Mouse (Mus musculus) thymus, adult 2 months (tissue): ENCODE data around the gene Lypd6b. TPM values are rescaled to one million over a fixed set of nuclear protein-coding genes. Genes with fewer than 3 reads are reported as not detected.

Experiments used
- DNase-seq: peaks from one replicate; pipeline ENCODE4 v3.0.0; 2021
- H3K27ac ChIP-seq: fragments of 200-500 bp; 2 replicates; pipeline ENCODE4 v1.5.1; 2012; ENCODE audit warnings: low read length, control low read depth; ENCODE audit not compliant: control insufficient read depth, insufficient read depth
- H3K27me3 ChIP-seq: fragments of 200-500 bp; 2 replicates; pipeline ENCODE4 v1.6.1; 2012; ENCODE audit warnings: mild to moderate bottlenecking, low read length, moderate library complexity, mixed read lengths; ENCODE audit not compliant: control insufficient read depth, insufficient read depth
- H3K36me3 ChIP-seq: fragments of 200-500 bp; 2 replicates; pipeline ENCODE4 v1.6.1; 2012; ENCODE audit warnings: mild to moderate bottlenecking, low read length, moderate library complexity; ENCODE audit not compliant: control insufficient read depth, insufficient read depth
- H3K4me1 ChIP-seq: fragments of 200-500 bp; replicated peaks from 2 replicates; pipeline ENCODE4 v1.6.1; 2012; ENCODE audit warnings: low read length; ENCODE audit not compliant: control insufficient read depth, insufficient read depth
- H3K4me3 ChIP-seq: fragments of 200-500 bp; 2 replicates; pipeline ENCODE4 v1.5.1; 2012; ENCODE audit warnings: mild to moderate bottlenecking, low read length, control low read depth, moderate library complexity; ENCODE audit not compliant: control insufficient read depth, insufficient read depth
- CTCF ChIP-seq: fragments of 200-500 bp; IDR thresholded peaks from 2 replicates; pipeline ENCODE4 v1.5.1; 2012; ENCODE audit warnings: mild to moderate bottlenecking, control low read depth, low read length, moderate library complexity, borderline replicate concordance; ENCODE audit not compliant: control insufficient read depth, poor library complexity, insufficient read depth; ENCODE audit errors: extremely low read depth
- POLR2A ChIP-seq: fragments of 200-500 bp; IDR thresholded peaks from 2 replicates; pipeline ENCODE4 v1.6.1; 2012; ENCODE audit warnings: mild to moderate bottlenecking, low read length, control low read depth, moderate library complexity; ENCODE audit not compliant: control insufficient read depth, poor library complexity, insufficient read depth; ENCODE audit errors: extremely low read depth
- WGBS: fragments of 180-500 bp; shearing (Covaris S2); methylation state at CpG from one replicate; pipeline ENCODE4 v1.1.7; 2018; 5-methylcytosine and 5-hydroxymethylcytosine counted together
- polyA plus RNA-seq: library from polyadenylated mRNA; depleted of rRNA; stranded (reverse); fragments of >200 nt; gene quantifications from 2 replicates; pipeline ENCODE4 v1.2.3, GENCODE M21; 2012

Lypd6b gene
- polyA plus RNA-seq, 1 experiment = 5.8 TPM

DNA sequence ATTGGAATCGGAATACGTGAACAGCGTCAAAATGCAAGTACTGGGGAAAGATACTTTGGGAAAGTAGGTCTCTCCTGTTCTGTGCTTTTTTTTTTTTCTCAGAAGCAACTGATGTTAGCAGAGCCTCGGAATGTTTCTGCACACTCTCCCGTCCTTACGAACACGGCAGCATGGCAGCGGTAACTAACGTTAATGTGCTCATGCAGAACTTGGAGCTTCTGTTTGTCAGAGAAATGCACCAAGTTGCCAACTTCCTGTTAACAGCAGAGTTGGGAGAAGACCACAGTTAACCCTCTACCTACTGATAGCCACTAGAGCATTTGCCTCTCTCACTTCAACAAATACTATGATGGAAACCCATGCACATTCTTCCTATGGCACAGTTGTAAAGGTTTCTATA, 93.0 kb downstream of the Lypd6b start:
- WGBS = 40% methylated on average over 9 of the region's 9 CpGs
- TF ChIP-seq POLR2A (no peak), CTCF (no peak)
- Histone ChIP-seq H3K36me3 (no peaks in the 10 kb centered on the region), H3K4me1 (0 out of 2 replicates have a peak, but pooled peaks cover 5% of the 10 kb centered on the region), H3K27me3 (no peaks in the 10 kb centered on the region), H3K4me3 (no peak overlapping the region), H3K27ac (no peak overlapping the region)
- DNase-seq = no peak

DNA sequence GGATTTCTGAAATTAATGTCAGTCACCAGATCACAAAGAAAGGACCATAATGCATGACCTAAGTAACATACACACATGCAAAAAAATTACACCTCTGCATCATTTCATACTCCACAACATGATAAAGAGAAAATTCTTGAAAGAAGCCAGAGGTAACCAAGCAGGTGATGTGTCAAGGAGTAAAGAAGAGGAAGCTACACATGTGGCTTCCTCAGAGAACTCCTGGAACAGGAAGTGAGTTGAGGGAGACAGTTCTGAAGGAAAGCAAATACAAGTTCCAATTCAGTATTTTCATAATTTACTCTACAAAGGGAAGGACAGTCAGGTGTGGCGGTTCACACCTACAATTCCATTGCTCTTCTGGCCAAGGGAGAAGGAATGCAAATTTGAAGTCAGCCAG, 93.5 kb downstream of the Lypd6b start:
- Histone ChIP-seq H3K4me1 (0 out of 2 replicates have a peak, but pooled peaks cover 5% of the 10 kb centered on the region), H3K36me3 (no peaks in the 10 kb centered on the region), H3K4me3 (no peak overlapping the region), H3K27ac (no peak overlapping the region), H3K27me3 (no peaks in the 10 kb centered on the region)
- no peak for TF ChIP-seq POLR2A
- TF ChIP-seq CTCF = no peak
- DNase-seq = no peak
- WGBS = 96% methylated on average over 1 of the region's 1 CpGs

- Histone ChIP-seq H3K36me3 (no peaks in the 10 kb centered on the region), H3K4me3 (no peak overlapping the region), H3K4me1 (peaks cover 8% of the 10 kb centered on the region), H3K27me3 (no peaks in the 10 kb centered on the region), H3K27ac (no peak overlapping the region)
- TF ChIP-seq POLR2A (no peak), CTCF (no peak)
- WGBS = 96% methylated on average over 1 of the region's 1 CpGs
- DNase-seq = no peak
Measured at GRCm38 (mm10) chr2:49882461-49882860, 95.0 kb downstream of the Lypd6b start.

- WGBS = 82% methylated on average over 3 of the region's 3 CpGs
- TF ChIP-seq POLR2A (no peak), CTCF (no peak)
- H3K27ac ChIP-seq = no peak overlapping the region
- no peaks in the 10 kb centered on the region for H3K27me3 ChIP-seq
- no peak overlapping the region for H3K4me3 ChIP-seq
- no peak for DNase-seq
- no peaks in the 10 kb centered on the region for H3K36me3 ChIP-seq
- H3K4me1 ChIP-seq = peaks cover 8% of the 10 kb centered on the region
Measured at GRCm38 (mm10) chr2:49883990-49884389, 96.5 kb downstream of the Lypd6b start.

- Histone ChIP-seq H3K4me3 (no peak overlapping the region), H3K27me3 (no peaks in the 10 kb centered on the region), H3K4me1 (peaks cover 6% of the 10 kb centered on the region), H3K36me3 (no peaks in the 10 kb centered on the region), H3K27ac (no peak overlapping the region)
- no peak for DNase-seq
- 73% methylated on average over 4 of the region's 4 CpGs for WGBS
- no peak for TF ChIP-seq CTCF
- no peak for TF ChIP-seq POLR2A
Measured at GRCm38 (mm10) chr2:49886209-49886608, 98.7 kb downstream of the Lypd6b start.

DNA sequence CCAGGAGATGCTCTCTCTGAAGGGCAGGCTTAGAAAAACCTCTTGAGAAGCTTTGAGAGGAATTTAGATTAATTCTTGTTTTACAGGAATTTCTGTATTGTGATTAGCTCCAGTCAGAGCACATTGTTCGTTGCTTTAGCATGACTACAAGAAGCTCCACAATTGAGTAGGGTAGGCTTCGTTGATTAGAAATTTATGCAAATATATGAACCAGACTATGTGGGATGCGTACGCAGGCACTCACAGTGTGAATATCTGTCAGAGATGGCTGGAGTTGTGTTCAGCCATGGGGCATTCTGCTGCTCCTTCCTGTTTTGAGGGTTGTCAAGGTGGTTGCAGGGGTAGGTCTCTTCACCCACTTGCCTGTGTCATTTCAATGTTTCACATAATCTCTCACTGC, 100.9 kb downstream of the Lypd6b start:
- no peak overlapping the region for H3K4me3 ChIP-seq
- TF ChIP-seq CTCF (no peak), POLR2A (no peak)
- no peak overlapping the region for H3K27ac ChIP-seq
- H3K36me3 ChIP-seq = no peaks in the 10 kb centered on the region
- WGBS = 97% methylated on average over 4 of the region's 4 CpGs
- DNase-seq = no peak
- H3K27me3 ChIP-seq = no peaks in the 10 kb centered on the region
- H3K4me1 ChIP-seq = peaks cover 4% of the 10 kb centered on the region

DNA sequence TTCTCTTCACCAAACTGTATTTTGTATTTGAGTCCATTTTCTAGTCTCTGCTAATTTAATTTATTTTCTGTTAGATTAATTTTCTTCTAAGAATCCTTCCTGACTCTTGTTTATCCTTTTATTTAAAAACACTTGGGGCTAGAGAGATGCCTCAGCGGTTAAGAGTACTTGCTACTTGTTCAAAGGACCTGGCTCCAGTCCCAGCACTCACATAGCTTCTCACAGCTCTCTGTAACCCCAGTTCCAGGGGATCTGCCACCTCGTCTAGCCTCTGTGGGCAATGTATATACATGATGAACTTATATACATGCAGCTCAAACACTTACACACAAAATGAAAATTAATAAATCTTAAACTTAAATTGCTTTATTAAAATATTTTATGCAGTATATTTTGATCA, 103.2 kb downstream of the Lypd6b start:
- WGBS = 90% methylated on average over 2 of the region's 2 CpGs
- H3K27ac ChIP-seq = no peak overlapping the region
- TF ChIP-seq POLR2A (no peak), CTCF (no peak)

More for the DNA sequence above, 103.2 kb downstream of the Lypd6b start:
- Histone ChIP-seq H3K4me1 (peaks cover 3% of the 10 kb centered on the region), H3K27me3 (no peaks in the 10 kb centered on the region), H3K36me3 (no peaks in the 10 kb centered on the region), H3K4me3 (no peak overlapping the region)
- no peak for DNase-seq
